Mouse (Mus musculus) limb, embryonic 13.5 days (tissue): ENCODE measurements around the gene Cd96. TPM values are rescaled to one million over a fixed set of nuclear protein-coding genes. Genes with fewer than 3 reads are reported as not detected.

ENCODE experiments used
- ATAC-seq: fragments of 200-750 bp; cut with Nextera tagmentation; 2 replicates; pipeline ENCODE4 v1.8.0; 2017; ENCODE audit warnings: low read depth, moderate number of reproducible peaks, moderate TSS enrichment; ENCODE audit not compliant: low FRiP score
- H3K27ac ChIP-seq: fragments of 300-500 bp; sonication (generic); 2 replicates; pipeline ENCODE4 v1.5.1; 2015; ENCODE audit warnings: inconsistent platforms, mild to moderate bottlenecking, moderate library complexity
- H3K27me3 ChIP-seq: fragments of 300-500 bp; sonication (generic); 2 replicates; pipeline ENCODE4 v1.6.1; 2015; ENCODE audit warnings: mild to moderate bottlenecking, inconsistent platforms
- H3K36me3 ChIP-seq: fragments of 300-500 bp; sonication (generic); 2 replicates; pipeline ENCODE4 v1.6.1; 2015; ENCODE audit warnings: inconsistent platforms, mild to moderate bottlenecking, moderate library complexity
- H3K4me1 ChIP-seq: fragments of 300-500 bp; sonication (generic); 2 replicates; pipeline ENCODE4 v1.6.1; 2015; ENCODE audit warnings: inconsistent platforms
- H3K4me2 ChIP-seq: fragments of 300-500 bp; sonication (generic); replicated peaks from 2 replicates; pipeline ENCODE4 v1.6.1; 2015; ENCODE audit warnings: inconsistent platforms, mild to moderate bottlenecking, moderate library complexity
- H3K4me3 ChIP-seq: fragments of 300-500 bp; sonication (generic); 2 replicates; pipeline ENCODE4 v1.5.1; 2015; ENCODE audit warnings: moderate library complexity, mild to moderate bottlenecking, inconsistent platforms
- H3K9ac ChIP-seq: fragments of 300-500 bp; sonication (generic); 2 replicates; pipeline ENCODE4 v1.6.1; 2015; ENCODE audit warnings: mild to moderate bottlenecking, inconsistent platforms
- H3K9me3 ChIP-seq: fragments of 300-500 bp; sonication (generic); 2 replicates; pipeline ENCODE4 v1.6.1; 2016; ENCODE audit warnings: inconsistent platforms
- WGBS: fragments of 180-500 bp; shearing (Covaris S2); methylation state at CpG from one replicate; pipeline ENCODE4 v1.1.7; 2015; 5-methylcytosine and 5-hydroxymethylcytosine counted together
- polyA plus RNA-seq: library from polyadenylated mRNA; unstranded; fragments of >200 nt; fragmentation: Nextera tagmentation; extraction: Ambion mirVana; gene quantifications from 2 replicates; pipeline ENCODE4 v1.2.1, GENCODE M21; 2015

Gene Cd96
- polyA plus RNA-seq, 1 experiment from 2014 or later = 0.92 TPM

DNA sequence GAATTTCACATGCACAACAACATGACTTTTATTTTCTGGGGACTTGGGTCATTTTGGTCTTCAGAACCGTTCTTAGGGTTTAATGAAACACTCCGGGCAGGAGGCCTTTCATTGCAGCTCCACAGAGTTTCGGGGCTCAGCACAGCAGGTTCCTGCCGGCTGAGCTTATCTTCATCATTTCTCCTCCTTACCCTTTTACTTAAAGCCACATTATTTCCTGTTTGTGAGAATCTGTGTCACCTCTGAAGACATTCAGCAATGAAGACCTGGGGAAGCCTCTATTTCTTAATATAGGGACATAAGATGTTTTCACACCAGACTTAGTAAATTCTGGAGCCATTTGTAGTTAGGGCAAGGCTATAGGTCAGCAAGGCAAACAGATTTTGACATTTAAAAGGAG, 12.6 kb downstream of the Cd96 start:
- Histone ChIP-seq H3K27me3 (no peaks in the 10 kb centered on the region), H3K27ac (no peak overlapping the region), H3K36me3 (no peaks in the 10 kb centered on the region), H3K4me1 (no peaks in the 10 kb centered on the region), H3K9me3 (no peaks in the 10 kb centered on the region), H3K4me2 (no peak overlapping the region), H3K9ac (no peak overlapping the region), H3K4me3 (no peak overlapping the region)
- WGBS = 61% methylated on average over 4 of the region's 4 CpGs
- ATAC-seq = no peak

DNA sequence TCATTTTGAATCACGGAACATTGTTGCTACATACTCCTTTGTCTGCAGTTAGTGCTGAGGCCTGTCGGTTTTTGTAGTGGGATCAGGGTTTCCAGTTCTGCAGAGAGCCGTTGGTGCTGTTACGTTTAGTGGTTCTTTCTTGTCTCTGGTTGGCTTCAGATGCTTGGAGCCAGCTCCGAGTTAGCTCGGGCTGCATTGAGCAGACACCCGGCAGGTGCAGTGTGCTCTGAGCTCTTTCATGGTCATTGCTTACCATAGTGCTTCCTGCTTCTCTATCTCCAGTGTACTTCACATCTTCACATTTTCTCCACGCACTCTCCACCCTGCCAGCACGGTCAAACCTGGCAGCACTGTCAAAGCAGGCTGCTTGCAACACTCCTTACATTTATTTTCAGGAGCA, 15.6 kb downstream of the Cd96 start:
- Histone ChIP-seq H3K27ac (no peak overlapping the region), H3K9me3 (no peaks in the 10 kb centered on the region), H3K4me2 (no peak overlapping the region), H3K4me3 (no peak overlapping the region), H3K36me3 (no peaks in the 10 kb centered on the region), H3K27me3 (no peaks in the 10 kb centered on the region), H3K4me1 (no peaks in the 10 kb centered on the region), H3K9ac (no peak overlapping the region)
- 78% methylated on average over 9 of the region's 9 CpGs for WGBS
- ATAC-seq = no peak

DNA sequence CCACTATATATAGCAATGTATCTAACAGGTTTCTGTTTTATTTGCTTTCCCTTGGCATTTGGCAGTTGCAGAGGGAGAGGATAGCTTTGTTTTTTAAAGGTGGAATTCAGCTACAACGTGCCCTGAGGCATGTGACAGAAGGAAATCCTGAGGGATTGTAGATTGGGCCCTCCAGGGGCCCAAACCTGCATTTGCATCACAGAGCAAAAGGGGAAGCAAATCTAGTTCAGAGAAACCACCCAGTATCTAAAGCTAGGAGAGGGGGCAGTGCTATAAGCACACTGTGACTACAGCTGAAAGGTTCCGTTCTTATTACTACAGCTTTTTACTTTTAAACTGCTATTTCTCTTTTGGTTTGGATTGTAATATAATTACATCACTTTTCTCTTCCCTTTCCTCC, 18.3 kb downstream of the Cd96 start:
- 50% methylated on average over 2 of the region's 2 CpGs for WGBS
- ATAC-seq = no peak
- H3K36me3 ChIP-seq = no peaks in the 10 kb centered on the region
- H3K4me1 ChIP-seq = no peaks in the 10 kb centered on the region
- H3K4me2 ChIP-seq = no peak overlapping the region
- H3K4me3 ChIP-seq = no peak overlapping the region
- H3K9ac ChIP-seq = no peak overlapping the region
- H3K27me3 ChIP-seq = no peaks in the 10 kb centered on the region
- no peaks in the 10 kb centered on the region for H3K9me3 ChIP-seq
- H3K27ac ChIP-seq = no peak overlapping the region

DNA sequence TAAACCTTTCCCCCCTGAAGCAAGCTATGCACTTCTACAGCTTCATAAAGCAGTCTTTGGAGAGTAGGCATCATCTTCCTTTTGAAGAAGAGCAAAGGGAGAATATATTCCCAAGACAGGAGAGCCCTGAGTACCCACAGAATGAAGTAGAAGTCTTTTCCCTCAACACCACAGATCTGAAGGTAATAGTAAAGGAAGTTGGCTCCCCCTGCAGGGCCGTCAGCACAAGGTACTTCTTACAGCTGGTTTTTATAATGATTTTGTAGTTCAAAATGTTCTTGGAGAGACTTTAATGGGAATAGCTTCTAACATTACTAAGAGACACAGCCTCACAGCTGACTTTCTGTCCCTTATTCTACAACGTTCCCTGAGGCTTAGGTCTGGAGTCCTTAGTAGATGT, 19.8 kb downstream of the Cd96 start:
- no peak overlapping the region for H3K27ac ChIP-seq
- no peak overlapping the region for H3K4me3 ChIP-seq
- no peaks in the 10 kb centered on the region for H3K36me3 ChIP-seq
- 25% methylated on average over 2 of the region's 2 CpGs for WGBS
- H3K9me3 ChIP-seq = no peaks in the 10 kb centered on the region
- no peak for ATAC-seq
- no peak overlapping the region for H3K4me2 ChIP-seq
- no peaks in the 10 kb centered on the region for H3K27me3 ChIP-seq
- no peak overlapping the region for H3K9ac ChIP-seq
- no peaks in the 10 kb centered on the region for H3K4me1 ChIP-seq

DNA sequence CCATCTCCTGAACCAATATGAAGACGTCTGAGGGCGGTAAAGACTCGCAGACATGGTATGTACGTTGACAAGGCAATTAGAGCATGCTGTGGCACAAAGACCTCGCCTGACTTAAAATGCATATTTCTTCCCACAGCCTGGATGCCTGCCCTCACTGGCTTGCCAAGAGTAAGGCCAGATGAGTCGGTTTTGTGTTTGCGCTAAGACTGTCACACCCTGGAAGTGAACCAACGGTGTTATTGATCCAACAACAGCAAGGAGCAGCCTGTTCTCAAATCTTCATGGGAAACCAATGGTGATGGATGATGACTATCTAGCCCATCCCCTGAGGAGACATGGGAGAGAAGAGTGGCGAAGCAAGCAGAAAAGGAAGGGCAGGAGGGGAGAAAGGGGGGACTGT, 22.6 kb downstream of the Cd96 start:
- ATAC-seq = no peak
- Histone ChIP-seq H3K4me2 (no peak overlapping the region), H3K9ac (no peak overlapping the region), H3K27ac (no peak overlapping the region), H3K27me3 (no peaks in the 10 kb centered on the region), H3K9me3 (no peaks in the 10 kb centered on the region), H3K36me3 (no peaks in the 10 kb centered on the region), H3K4me3 (no peak overlapping the region), H3K4me1 (peaks cover 22% of the 10 kb centered on the region)
- 72% methylated on average over 9 of the region's 9 CpGs for WGBS

DNA sequence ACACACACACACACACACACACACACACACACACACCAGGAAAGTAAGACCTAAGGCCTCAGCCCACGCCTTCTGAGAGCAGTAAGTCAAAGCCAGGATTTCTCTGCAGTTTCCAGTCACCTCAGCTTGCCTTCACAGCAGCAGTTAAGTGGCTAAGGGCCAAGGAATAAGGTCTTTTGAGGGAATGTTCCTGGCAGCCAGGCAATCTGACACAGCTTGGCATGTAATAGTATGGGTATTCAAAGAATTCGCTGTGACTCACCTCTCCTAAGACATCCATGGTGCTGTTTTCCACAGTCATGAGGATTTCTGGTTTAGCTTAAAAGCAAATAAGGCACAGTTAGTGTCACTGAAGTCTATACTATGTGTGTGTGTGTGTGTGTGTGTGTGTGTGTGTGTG, 25.6 kb downstream of the Cd96 start:
- H3K27me3 ChIP-seq = no peaks in the 10 kb centered on the region
- H3K27ac ChIP-seq = peak overlapping the region; percentile 67; the same call in 1 of the 2 replicates
- no peak overlapping the region for H3K9ac ChIP-seq
- H3K4me2 ChIP-seq = no peak overlapping the region
- H3K4me3 ChIP-seq = no peak overlapping the region
- WGBS = 50% methylated on average over 2 of the region's 2 CpGs
- H3K9me3 ChIP-seq = no peaks in the 10 kb centered on the region
- no peaks in the 10 kb centered on the region for H3K36me3 ChIP-seq
- H3K4me1 ChIP-seq = peaks cover 22% of the 10 kb centered on the region
- peak; percentile 80 for ATAC-seq

DNA sequence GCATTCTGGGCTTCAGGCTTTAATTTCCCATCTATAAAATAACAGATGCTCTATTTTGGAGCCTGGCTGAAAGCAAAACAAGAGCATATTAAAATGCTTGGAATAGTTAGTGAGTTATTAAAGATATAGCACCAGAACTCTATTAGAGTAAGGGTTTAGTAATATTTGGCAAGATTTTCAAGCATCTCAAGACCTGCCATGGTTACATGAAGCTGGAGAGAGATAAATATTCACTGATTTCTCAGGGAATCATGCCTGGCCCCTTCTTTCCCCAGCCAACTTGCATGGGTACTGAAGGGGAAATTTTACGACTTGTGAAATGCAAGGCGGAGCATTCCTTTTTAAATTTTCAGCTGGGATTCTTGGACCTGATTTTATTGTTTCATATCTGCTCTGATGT, 27.1 kb downstream of the Cd96 start:
- Histone ChIP-seq H3K4me2 (no peak overlapping the region), H3K9ac (no peak overlapping the region), H3K36me3 (no peaks in the 10 kb centered on the region), H3K27ac (no peak overlapping the region), H3K4me1 (peaks cover 22% of the 10 kb centered on the region), H3K27me3 (no peaks in the 10 kb centered on the region), H3K9me3 (no peaks in the 10 kb centered on the region), H3K4me3 (no peak overlapping the region)
- 68% methylated on average over 2 of the region's 2 CpGs for WGBS
- peak; percentile 51; the same call in 1 of the 2 replicates for ATAC-seq

DNA sequence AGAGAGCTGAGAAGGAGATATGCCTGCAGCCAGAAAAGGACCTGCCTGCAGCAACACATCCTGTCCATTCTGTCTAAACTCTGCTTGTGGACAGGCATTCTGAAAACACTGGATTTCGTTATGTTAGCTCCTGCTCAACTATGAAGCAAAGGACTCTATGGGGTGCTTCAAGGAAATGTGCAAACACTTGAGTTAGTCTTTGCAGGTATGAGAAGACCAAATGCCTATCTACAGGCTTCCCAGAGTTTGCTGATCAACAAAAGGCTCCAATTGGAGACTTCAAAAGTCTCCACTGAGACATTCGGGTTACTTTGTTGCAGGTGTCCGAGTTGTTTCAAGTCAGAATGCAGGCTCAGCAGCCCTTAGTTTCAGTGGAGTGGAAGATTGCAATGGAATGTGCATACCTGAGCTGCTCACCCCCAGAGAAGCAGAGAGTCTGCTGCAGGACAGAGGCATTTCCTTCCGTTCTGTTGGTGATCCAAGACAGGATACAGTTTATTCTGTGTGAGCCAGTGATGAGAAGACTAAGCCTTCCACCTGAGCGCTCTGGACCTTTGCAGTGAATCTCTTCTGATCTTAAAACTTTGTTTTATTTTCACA, 33.1 kb downstream of the Cd96 start:
- H3K36me3 ChIP-seq = no peaks in the 10 kb centered on the region
- 0 out of 2 replicates have a peak, but pooled peaks cover 3% of the 10 kb centered on the region for H3K4me1 ChIP-seq
- no peak overlapping the region for H3K4me2 ChIP-seq
- H3K27ac ChIP-seq = no peak overlapping the region
- H3K4me3 ChIP-seq = no peak overlapping the region
- H3K27me3 ChIP-seq = no peaks in the 10 kb centered on the region
- H3K9ac ChIP-seq = no peak overlapping the region
- no peak for ATAC-seq
- 72% methylated on average over 5 of the region's 5 CpGs for WGBS
- H3K9me3 ChIP-seq = no peaks in the 10 kb centered on the region

DNA sequence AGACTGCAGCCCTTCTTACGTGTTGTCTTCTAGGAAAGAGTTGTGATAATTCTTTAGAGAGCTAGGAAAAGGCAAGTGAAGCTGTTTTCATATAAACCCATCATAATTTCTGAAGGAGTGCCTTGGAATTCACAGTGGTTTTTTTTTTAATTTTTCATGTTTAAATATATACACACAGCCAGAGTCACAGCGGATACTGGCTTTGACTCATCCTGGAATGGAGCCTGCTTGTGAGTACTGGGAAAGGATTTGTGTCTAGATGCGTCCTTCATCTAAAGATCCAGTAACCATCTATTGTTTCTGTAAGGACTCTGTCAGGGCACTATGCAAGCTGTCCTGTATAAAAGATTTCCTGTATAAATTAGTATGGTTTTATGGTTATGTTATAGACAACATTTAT, 52.1 kb downstream of the Cd96 start:
- H3K4me1 ChIP-seq = no peaks in the 10 kb centered on the region
- H3K9me3 ChIP-seq = no peaks in the 10 kb centered on the region
- no peak overlapping the region for H3K4me2 ChIP-seq
- H3K27ac ChIP-seq = no peak overlapping the region
- 89% methylated on average over 3 of the region's 3 CpGs for WGBS
- ATAC-seq = no peak
- H3K9ac ChIP-seq = no peak overlapping the region
- no peaks in the 10 kb centered on the region for H3K27me3 ChIP-seq
- no peak overlapping the region for H3K4me3 ChIP-seq
- no peaks in the 10 kb centered on the region for H3K36me3 ChIP-seq

DNA sequence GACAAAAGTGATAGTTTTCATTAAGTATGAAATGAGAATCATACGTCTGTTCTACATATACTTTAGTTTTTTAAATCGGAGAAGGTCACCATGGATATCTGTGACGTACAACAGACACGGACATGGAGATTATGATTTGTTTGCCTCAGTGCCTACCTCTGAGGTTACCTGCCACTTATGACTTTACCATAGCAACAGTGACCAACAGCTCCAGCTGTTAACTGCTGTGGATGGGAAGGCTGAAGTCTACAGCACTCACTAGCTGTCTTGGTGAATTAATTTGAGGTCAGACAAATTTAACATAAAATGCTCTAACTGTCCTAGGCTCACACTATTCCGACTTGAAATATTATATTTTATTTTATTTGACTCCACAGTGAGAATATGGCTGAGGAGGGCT, 56.8 kb downstream of the Cd96 start:
- no peak overlapping the region for H3K27ac ChIP-seq
- ATAC-seq = no peak
- no peaks in the 10 kb centered on the region for H3K27me3 ChIP-seq
- no peaks in the 10 kb centered on the region for H3K4me1 ChIP-seq
- no peaks in the 10 kb centered on the region for H3K9me3 ChIP-seq
- H3K36me3 ChIP-seq = no peaks in the 10 kb centered on the region
- WGBS = 87% methylated on average over 5 of the region's 5 CpGs
- H3K9ac ChIP-seq = no peak overlapping the region
- no peak overlapping the region for H3K4me2 ChIP-seq
- no peak overlapping the region for H3K4me3 ChIP-seq

DNA sequence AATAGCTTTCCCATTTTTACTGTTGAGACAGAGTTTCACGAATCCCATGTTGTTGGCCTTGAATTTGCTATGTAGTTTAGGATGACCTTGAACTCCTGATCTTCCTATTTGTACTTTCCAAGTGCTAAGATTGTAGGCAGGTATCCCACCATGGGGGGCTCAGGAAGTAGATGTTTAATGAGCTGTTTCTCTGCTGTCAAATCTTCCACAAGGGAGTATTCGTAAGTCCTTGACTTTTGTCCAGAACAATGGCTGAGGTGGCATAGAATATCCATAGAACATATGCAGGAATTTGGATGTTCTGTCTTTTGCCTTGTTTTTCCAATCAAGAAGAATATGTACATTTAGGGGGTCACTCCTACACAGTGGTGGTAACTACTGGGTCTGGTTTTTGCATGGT, 73.1 kb downstream of the Cd96 start:
- WGBS = 84% methylated on average over 2 of the region's 2 CpGs
- ATAC-seq = no peak
- Histone ChIP-seq H3K27ac (no peak overlapping the region), H3K36me3 (no peaks in the 10 kb centered on the region), H3K9me3 (no peaks in the 10 kb centered on the region), H3K4me3 (no peak overlapping the region), H3K9ac (no peak overlapping the region), H3K4me2 (no peak overlapping the region), H3K4me1 (no peaks in the 10 kb centered on the region), H3K27me3 (no peaks in the 10 kb centered on the region)

DNA sequence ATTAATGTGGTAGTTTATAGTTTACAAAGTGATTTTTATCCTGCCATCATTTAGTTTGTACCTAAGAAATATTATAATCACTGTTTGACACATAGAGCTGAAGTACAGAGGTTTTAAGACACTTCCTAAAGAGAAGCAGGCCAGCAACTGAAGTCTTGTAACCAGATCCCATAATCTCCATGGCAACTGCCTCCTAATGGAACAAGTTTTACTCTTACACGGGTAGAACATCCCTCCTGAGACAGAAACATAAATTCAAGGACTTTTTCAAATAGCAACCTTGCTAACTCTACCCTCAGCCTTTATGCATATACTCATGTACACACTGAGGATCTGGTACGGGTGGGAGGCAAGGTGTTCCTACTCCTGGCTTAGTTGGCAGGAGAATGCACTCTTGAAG, 83.8 kb downstream of the Cd96 start:
- no peak overlapping the region for H3K27ac ChIP-seq
- 29% methylated on average over 2 of the region's 2 CpGs for WGBS
- H3K36me3 ChIP-seq = no peaks in the 10 kb centered on the region
- no peak for ATAC-seq
- H3K4me1 ChIP-seq = no peaks in the 10 kb centered on the region
- H3K4me3 ChIP-seq = no peak overlapping the region
- H3K9ac ChIP-seq = no peak overlapping the region
- no peaks in the 10 kb centered on the region for H3K27me3 ChIP-seq
- H3K9me3 ChIP-seq = no peaks in the 10 kb centered on the region
- no peak overlapping the region for H3K4me2 ChIP-seq

DNA sequence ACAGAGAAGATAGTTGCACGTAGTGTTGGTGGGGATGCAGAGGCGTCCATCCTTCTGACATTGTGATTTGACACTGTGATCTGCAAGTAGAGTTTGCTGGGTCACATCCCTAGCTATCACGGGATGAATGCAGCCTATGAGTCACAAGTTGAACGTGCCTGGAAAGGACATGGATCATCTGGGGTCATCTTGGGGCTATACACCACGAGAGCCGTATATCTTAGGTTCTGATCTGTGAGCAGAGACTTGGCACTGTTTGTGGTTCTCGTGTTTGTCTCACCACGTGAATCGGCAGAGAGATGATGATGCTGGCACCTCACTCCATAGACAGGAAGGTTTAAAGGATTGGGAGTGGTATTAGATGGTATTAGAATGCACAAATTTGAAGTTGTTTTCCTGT, 86.2 kb downstream of the Cd96 start:
- Histone ChIP-seq H3K4me2 (no peak overlapping the region), H3K27me3 (no peaks in the 10 kb centered on the region), H3K4me1 (no peaks in the 10 kb centered on the region), H3K9me3 (no peaks in the 10 kb centered on the region), H3K27ac (no peak overlapping the region), H3K36me3 (no peaks in the 10 kb centered on the region), H3K9ac (no peak overlapping the region), H3K4me3 (no peak overlapping the region)
- no peak for ATAC-seq
- 75% methylated on average over 9 of the region's 9 CpGs for WGBS
